Comparison of ENCODE assay signal across 12 mouse cellular contexts in the genomic region with DNA sequence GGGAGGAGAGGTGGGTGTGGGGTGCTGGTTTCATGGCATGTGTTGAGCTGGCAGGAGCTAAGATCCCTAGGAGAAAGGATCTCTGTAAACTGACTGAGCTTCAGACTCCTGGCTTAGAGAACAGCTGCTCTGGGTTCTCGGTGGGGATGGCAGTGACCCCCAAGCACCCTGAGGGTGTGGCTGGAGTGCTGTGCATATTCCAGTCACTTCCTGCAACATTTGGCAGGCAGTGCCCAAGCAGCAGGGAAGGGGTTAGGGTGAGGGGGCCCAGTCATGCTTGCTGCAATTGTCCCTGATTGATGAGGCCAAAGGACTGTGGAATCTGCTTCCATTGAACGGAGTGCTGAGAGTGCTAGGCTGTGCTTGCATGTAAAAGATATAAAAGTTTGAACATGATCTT.
DNase-seq lines count a peak whose midpoint lies in the region; ATAC-seq and TF ChIP-seq lines count a peak whose summit lies in the region.
"Had no signal": no experiment of that assay in that cellular context is flagged by ENCODE, and none has a peak within 500 bp of the region (broad histone marks: within the 10 kb centered on the region; RNA-seq: fewer than 3 reads in every experiment).

No protein-coding gene starts in this region.

- no peaks in the 10 kb centered on the region for H3K9me3 ChIP-seq in lung, embryonic 14.5 days (ENCODE audit: low read depth, low read length)
- H3K9me3 ChIP-seq in forebrain, embryonic 13.5 days (replicated peaks) = no peaks in the 10 kb centered on the region
- H3K9me3 ChIP-seq in limb, embryonic 13.5 days = no peaks in the 10 kb centered on the region
- H3K9me3 ChIP-seq: stomach, embryonic 15.5 days had no signal

- no peak for TF ChIP-seq CTCF in lung, embryonic 14.5 days (IDR thresholded peaks at IDR 0.05; ENCODE audit: low read depth)

- H3K9ac ChIP-seq in lung, embryonic 14.5 days = no peak overlapping the region
- H3K9ac ChIP-seq in forebrain, embryonic 13.5 days = no peak overlapping the region
- H3K9ac ChIP-seq in limb, embryonic 13.5 days = no peak overlapping the region
- H3K9ac ChIP-seq: stomach, embryonic 15.5 days had no signal

- intact Hi-C loops in gastrocnemius, postnatal 36 days (cut with DNase I) = no loop called here

- ATAC-seq in lung, embryonic 14.5 days (ENCODE audit: insufficient read depth) = peak; percentile 65; the same call in 1 of the 2 replicates
- peak; percentile 46; the same call in 1 of the 2 replicates for ATAC-seq in forebrain, embryonic 13.5 days
- ATAC-seq in limb, embryonic 13.5 days (ENCODE audit: low FRiP score, low read depth) = peak; percentile 55; the same call in 1 of the 2 replicates

- no peaks in the 10 kb centered on the region for H3K27me3 ChIP-seq in lung, embryonic 14.5 days (ENCODE audit: insufficient read depth, low read length)
- no peaks in the 10 kb centered on the region; the same call in 1 of the 2 replicates for H3K27me3 ChIP-seq in forebrain, embryonic 13.5 days
- H3K27me3 ChIP-seq in limb, embryonic 13.5 days = peaks cover 3% of the 10 kb centered on the region; the same call in 1 of the 2 replicates
- H3K27me3 ChIP-seq: stomach, embryonic 15.5 days had no signal

- H3K27ac ChIP-seq in lung, embryonic 14.5 days (ENCODE audit: low read depth) = peak overlapping the region; percentile 18; the same call in 1 of the 2 replicates
- peak overlapping the region; percentile 75 for H3K27ac ChIP-seq in forebrain, embryonic 13.5 days
- H3K27ac ChIP-seq in limb, embryonic 13.5 days = no peak overlapping the region
- H3K27ac ChIP-seq: stomach, embryonic 15.5 days had no signal

- H3K4me1 ChIP-seq in lung, embryonic 14.5 days (ENCODE audit: insufficient read depth) = peaks cover 6% of the 10 kb centered on the region; the same call in 1 of the 2 replicates
- peaks cover 51% of the 10 kb centered on the region for H3K4me1 ChIP-seq in forebrain, embryonic 13.5 days
- H3K4me1 ChIP-seq in limb, embryonic 13.5 days = peaks cover 41% of the 10 kb centered on the region

- H3K36me3 ChIP-seq in lung, embryonic 14.5 days (ENCODE audit: insufficient read depth) = no peaks in the 10 kb centered on the region
- no peaks in the 10 kb centered on the region for H3K36me3 ChIP-seq in forebrain, embryonic 13.5 days (ENCODE audit: poor library complexity, severe bottlenecking)
- no peaks in the 10 kb centered on the region for H3K36me3 ChIP-seq in limb, embryonic 13.5 days
- H3K36me3 ChIP-seq: stomach, embryonic 15.5 days had no signal

- whole genome bisulfite sequencing in lung, embryonic 14.5 days = 7% methylated on average over 2 of the region's 2 CpGs
- WGBS in forebrain, embryonic 13.5 days = 1% methylated on average over 2 of the region's 2 CpGs
- 13% methylated on average over 2 of the region's 2 CpGs for WGBS in limb, embryonic 13.5 days

- no peak overlapping the region for H3K4me2 ChIP-seq in lung, embryonic 14.5 days
- H3K4me2 ChIP-seq in forebrain, embryonic 13.5 days = peak overlapping the region; percentile 8; the same call in 1 of the 2 replicates
- no peak overlapping the region for H3K4me2 ChIP-seq in limb, embryonic 13.5 days (replicated peaks)
- H3K4me2 ChIP-seq: heart, embryonic 11.5 days; stomach, embryonic 15.5 days had no signal

- H3K4me3 ChIP-seq in lung, embryonic 14.5 days (ENCODE audit: low read depth, low read length) = no peak overlapping the region
- no peak overlapping the region for H3K4me3 ChIP-seq in forebrain, embryonic 13.5 days
- no peak overlapping the region for H3K4me3 ChIP-seq in limb, embryonic 13.5 days
- H3K4me3 ChIP-seq: erythroblast, embryonic 14.5 days; stomach, embryonic 15.5 days had no signal

- peak; percentile 59 for DNase-seq in lung, embryonic 14.5 days
- DNase-seq in lung, postnatal 14 days = no peak
- DNase-seq in retina, embryonic 14.5 days (ENCODE audit: low spot score) = peak; percentile 67
- DNase-seq in right cerebral cortex, adult 18-20 months = no peak
- no peak for DNase-seq in gastrocnemius, postnatal 36 days
- no peak for DNase-seq in right cerebral cortex, postnatal 4 days
- DNase-seq: kidney, adult 11 months had no signal

Comparison
In these comparisons a context has a peak if more than half of its experiments do, and no peak if none do; other contexts are left out.
1. DNase-seq: peak in lung, embryonic 14.5 days (single experiment) and retina, embryonic 14.5 days (single experiment); none in lung, postnatal 14 days (single experiment), right cerebral cortex, adult 18-20 months (single experiment), gastrocnemius, postnatal 36 days (0 of 2) and right cerebral cortex, postnatal 4 days (single experiment).
2. Peak in every context shown above with its lines, with median percentiles within 50 percentile points of each other: ATAC-seq.